Mouse (Mus musculus) myocyte (in vitro differentiated cells): ENCODE data around the gene Olfr78. TPM values are rescaled to one million over a fixed set of nuclear protein-coding genes. Genes with fewer than 3 reads are reported as not detected.

Source experiments
- H3K27me3 ChIP-seq: one replicate; pipeline ENCODE4 v1.6.1; 2011; ENCODE audit not compliant: control insufficient read depth, insufficient read depth, insufficient read length
- H3K36me3 ChIP-seq: one replicate; pipeline ENCODE4 v1.6.1; 2011; ENCODE audit not compliant: control insufficient read depth, insufficient read depth
- H3K4me2 ChIP-seq: one replicate; pipeline ENCODE4 v1.6.1; 2011; ENCODE audit warnings: low read depth, control low read depth
- H3K4me3 ChIP-seq: one replicate; pipeline ENCODE4 v1.5.1; 2011; ENCODE audit warnings: mild to moderate bottlenecking, control low read depth, moderate library complexity
- H3K79me2 ChIP-seq: one replicate; pipeline ENCODE4 v1.6.1; 2011; ENCODE audit not compliant: control insufficient read depth, insufficient read depth
- H3ac ChIP-seq: one replicate; pipeline ENCODE4 v1.6.1; 2011; ENCODE audit not compliant: control insufficient read depth, insufficient read length
- CEBPB ChIP-seq: IDR thresholded peaks from 2 replicates; pipeline ENCODE4 v1.6.1; 2011; ENCODE audit warnings: mild to moderate bottlenecking, moderate library complexity; ENCODE audit not compliant: poor library complexity, insufficient read depth, severe bottlenecking
- E2F4 ChIP-seq: IDR thresholded peaks from one replicate; pipeline ENCODE4 v1.6.1; 2011; ENCODE audit warnings: mild to moderate bottlenecking, control low read depth, moderate library complexity; ENCODE audit not compliant: insufficient read depth
- MAX ChIP-seq: IDR thresholded peaks from one replicate; pipeline ENCODE4 v1.6.1; 2011; ENCODE audit warnings: low read depth, mild to moderate bottlenecking, control low read depth
- MYOD1 ChIP-seq, 3 experiments: IDR thresholded peaks; one replicate each; pipeline ENCODE4 v1.6.1; 2011; ENCODE audit warnings: control low read depth in 2 of 3, low read depth in 2 of 3, mild to moderate bottlenecking in 2 of 3, moderate library complexity in 1 of 3; ENCODE audit not compliant: insufficient read length in 2 of 3, control insufficient read depth in 1 of 3
- MYOG ChIP-seq, 3 experiments: IDR thresholded peaks; one replicate each; pipeline ENCODE4 v1.6.1; 2011; ENCODE audit warnings: control low read depth in 2 of 3, low read depth in 2 of 3, mild to moderate bottlenecking in 2 of 3; ENCODE audit not compliant: insufficient read length in 2 of 3, control insufficient read depth in 1 of 3, insufficient read depth in 1 of 3
- POLR2A ChIP-seq: IDR thresholded peaks from one replicate; pipeline ENCODE4 v1.6.1; 2011; ENCODE audit warnings: low read depth, mild to moderate bottlenecking, control low read depth, moderate library complexity; ENCODE audit not compliant: insufficient read length
- POLR2AphosphoS2 ChIP-seq: IDR thresholded peaks from one replicate; pipeline ENCODE4 v1.6.1; 2011; ENCODE audit warnings: low read depth, control low read depth; ENCODE audit not compliant: insufficient read length
- REST ChIP-seq: IDR thresholded peaks from one replicate; pipeline ENCODE4 v1.6.1; 2011; ENCODE audit warnings: mild to moderate bottlenecking, control low read depth, moderate library complexity; ENCODE audit not compliant: insufficient read depth, insufficient read length
- SRF ChIP-seq: IDR thresholded peaks from one replicate; pipeline ENCODE4 v1.6.1; 2011; ENCODE audit warnings: low read depth; ENCODE audit not compliant: control insufficient read depth, insufficient read length
- TCF12 ChIP-seq: IDR thresholded peaks from one replicate; pipeline ENCODE4 v1.6.1; 2011; ENCODE audit warnings: mild to moderate bottlenecking, control low read depth; ENCODE audit not compliant: poor library complexity, insufficient read depth, severe bottlenecking
- TCF3 ChIP-seq: IDR thresholded peaks from one replicate; pipeline ENCODE4 v1.6.1; 2011; ENCODE audit warnings: low read depth, control low read depth; ENCODE audit not compliant: insufficient read length
- USF1 ChIP-seq: IDR thresholded peaks from one replicate; pipeline ENCODE4 v1.6.1; 2011; ENCODE audit warnings: low read depth, mild to moderate bottlenecking, control low read depth, moderate library complexity
- polyA plus RNA-seq: library from polyadenylated mRNA; unstranded; fragments of >200 nt; fragmentation: generic; extraction: Trizol; gene quantifications from one replicate; pipeline ENCODE4 v1.2.1, GENCODE M21; 2012; ENCODE audit warnings: missing spikeins

Olfr78 gene
- polyA plus RNA-seq, 1 experiment: not detected

- no peak within 1 kb of the TSS for H3K4me3 ChIP-seq
- H3K36me3 ChIP-seq: no peaks in the 10 kb centered on the region
- no peak within 1 kb of the TSS for H3K4me2 ChIP-seq
- H3K79me2 ChIP-seq: no peaks in the 10 kb centered on the region
- H3ac ChIP-seq: no peak within 1 kb of the TSS
- H3K27me3 ChIP-seq: no peaks in the 10 kb centered on the region
- TF ChIP-seq SRF (no peak), REST (no peak), TCF12 (no peak), TCF3 (no peak), MYOD1 (IDR thresholded peaks at IDR 0.05; ENCODE audit: control insufficient read depth in 1 of 3, insufficient read length in 2 of 3, low read depth in 2 of 3) (no peak), CEBPB (no peak), MAX (no peak), MYOG (IDR thresholded peaks at IDR 0.05; ENCODE audit: control insufficient read depth in 1 of 3, insufficient read depth in 1 of 3, insufficient read length in 2 of 3, low read depth in 2 of 3) (no peak), E2F4 (no peak), POLR2AphosphoS2 (no peak), POLR2A (no peak), USF1 (no peak)
Observed at GRCm38 (mm10) chr7:102727391-102727790, 31.9 kb downstream of the Olfr78 start, which contains the start of gene Olfr559. Gene Olfr559, minus strand, starts transcription at chr7:102727491.

- TF ChIP-seq MYOG (IDR thresholded peaks at IDR 0.05; ENCODE audit: control insufficient read depth in 1 of 3, insufficient read depth in 1 of 3, insufficient read length in 2 of 3, low read depth in 2 of 3): no peak
- TF ChIP-seq POLR2A: no peak
- TF ChIP-seq E2F4: no peak
- no peak for TF ChIP-seq CEBPB
- no peak for TF ChIP-seq POLR2AphosphoS2
- TF ChIP-seq MYOD1 (IDR thresholded peaks at IDR 0.05; ENCODE audit: control insufficient read depth in 1 of 3, insufficient read length in 2 of 3, low read depth in 2 of 3): no peak
- no peak for TF ChIP-seq TCF3
- TF ChIP-seq REST: no peak
- no peak for TF ChIP-seq SRF
- TF ChIP-seq TCF12: no peak
- TF ChIP-seq USF1: no peak
Observed at GRCm38 (mm10) chr7:102718970-102719369, 40.3 kb downstream of the Olfr78 start, which contains the start of gene Olfr33. Gene Olfr33, minus strand, starts transcription at chr7:102719070.

GRCm38 (mm10) chr7:102701915-102702314 is 57.4 kb downstream of the Olfr78 start, which contains the start of gene Olfr558:
Gene Olfr558, plus strand, starts transcription at chr7:102702215.
- no peaks in the 10 kb centered on the region for H3K79me2 ChIP-seq
- TF ChIP-seq MYOD1 (IDR thresholded peaks at IDR 0.05; ENCODE audit: control insufficient read depth in 1 of 3, insufficient read length in 2 of 3, low read depth in 2 of 3) (no peak), REST (no peak), TCF12 (no peak), CEBPB (no peak), MYOG (IDR thresholded peaks at IDR 0.05; ENCODE audit: control insufficient read depth in 1 of 3, insufficient read depth in 1 of 3, insufficient read length in 2 of 3, low read depth in 2 of 3) (no peak), POLR2AphosphoS2 (no peak), USF1 (no peak), POLR2A (no peak), MAX (no peak), TCF3 (no peak), SRF (no peak), E2F4 (no peak)
- no peak within 1 kb of the TSS for H3K4me3 ChIP-seq
- H3K27me3 ChIP-seq: no peaks in the 10 kb centered on the region
- H3K4me2 ChIP-seq: no peak within 1 kb of the TSS
- no peak within 1 kb of the TSS for H3ac ChIP-seq
- H3K36me3 ChIP-seq: no peaks in the 10 kb centered on the region

More at GRCm38 (mm10) chr7:102718970-102719369, 40.3 kb downstream of the Olfr78 start, which contains the start of gene Olfr33:
- Histone ChIP-seq H3ac (no peak within 1 kb of the TSS), H3K36me3 (no peaks in the 10 kb centered on the region), H3K4me3 (no peak within 1 kb of the TSS), H3K4me2 (no peak within 1 kb of the TSS), H3K79me2 (no peaks in the 10 kb centered on the region), H3K27me3 (no peaks in the 10 kb centered on the region)

GRCm38 (mm10) chr7:102698461-102698860 is 60.8 kb downstream of the Olfr78 start:
- Histone ChIP-seq H3ac (no peak overlapping the region), H3K4me2 (no peak overlapping the region), H3K4me3 (no peak overlapping the region), H3K79me2 (no peaks in the 10 kb centered on the region), H3K27me3 (no peaks in the 10 kb centered on the region), H3K36me3 (no peaks in the 10 kb centered on the region)
- TF ChIP-seq POLR2AphosphoS2 (no peak), MYOG (IDR thresholded peaks at IDR 0.05; ENCODE audit: control insufficient read depth in 1 of 3, insufficient read depth in 1 of 3, insufficient read length in 2 of 3, low read depth in 2 of 3) (no peak), CEBPB (no peak), E2F4 (no peak), SRF (no peak), POLR2A (no peak)
